Mouse (Mus musculus) forebrain, embryonic 13.5 days (tissue): ENCODE measurements at regions not wholly inside any gene's neighbourhood (a gene's known extent, or its start where the extent isn't known, plus 50 kb on each side); places are given as distances from the start of the nearest gene placed in this dataset.
"Not testable (repeated sequence)": the region's sequence is repeated elsewhere in the genome, so short reads cannot be mapped to it uniquely, and the experiment has no call there.

Experiments
- ATAC-seq: fragments of 200-750 bp; cut with Nextera tagmentation; 2 replicates; pipeline ENCODE4 v1.8.0; 2017
- H3K27ac ChIP-seq: fragments of 300-500 bp; sonication (generic); 2 replicates; pipeline ENCODE4 v1.5.1; 2015; ENCODE audit warnings: inconsistent platforms, mild to moderate bottlenecking, moderate library complexity
- H3K27me3 ChIP-seq: fragments of 300-500 bp; sonication (generic); 2 replicates; pipeline ENCODE4 v1.6.1; 2015; ENCODE audit warnings: mild to moderate bottlenecking, inconsistent platforms
- H3K36me3 ChIP-seq: fragments of 300-500 bp; sonication (generic); 2 replicates; pipeline ENCODE4 v1.6.1; 2015; ENCODE audit warnings: mild to moderate bottlenecking, inconsistent platforms; ENCODE audit not compliant: poor library complexity, severe bottlenecking
- H3K4me1 ChIP-seq: fragments of 300-500 bp; sonication (generic); 2 replicates; pipeline ENCODE4 v1.6.1; 2015; ENCODE audit warnings: inconsistent platforms
- H3K4me2 ChIP-seq: fragments of 300-500 bp; sonication (generic); 2 replicates; pipeline ENCODE4 v1.6.1; 2015; ENCODE audit warnings: inconsistent platforms, mild to moderate bottlenecking, moderate library complexity
- H3K4me3 ChIP-seq: fragments of 300-500 bp; sonication (generic); 2 replicates; pipeline ENCODE4 v1.5.1; 2015; ENCODE audit warnings: mild to moderate bottlenecking, inconsistent platforms
- H3K9ac ChIP-seq: fragments of 300-500 bp; sonication (generic); 2 replicates; pipeline ENCODE4 v1.6.1; 2015; ENCODE audit warnings: mild to moderate bottlenecking, inconsistent platforms
- H3K9me3 ChIP-seq: fragments of 300-500 bp; sonication (generic); replicated peaks from 2 replicates; pipeline ENCODE4 v1.6.1; 2016; ENCODE audit warnings: inconsistent platforms
- WGBS: fragments of 180-500 bp; shearing (Covaris S2); methylation state at CpG from one replicate; pipeline ENCODE4 v1.1.7; 2015; 5-methylcytosine and 5-hydroxymethylcytosine counted together

- no peak for ATAC-seq
- H3K4me2 ChIP-seq = no peak overlapping the region
- H3K4me3 ChIP-seq = no peak overlapping the region
- no peaks in the 10 kb centered on the region for H3K4me1 ChIP-seq
- H3K36me3 ChIP-seq = no peaks in the 10 kb centered on the region
- H3K27me3 ChIP-seq = no peaks in the 10 kb centered on the region
- H3K9ac ChIP-seq = no peak overlapping the region
- H3K9me3 ChIP-seq = no peaks in the 10 kb centered on the region
- WGBS = 92% methylated on average over 5 of the region's 5 CpGs
- H3K27ac ChIP-seq = no peak overlapping the region
These were observed 135.6 kb downstream of the Akr1d1 start for GRCm38 (mm10) chr6:37665576-37665975.

GRCm38 (mm10) chr6:37669407-37669806 lies 139.4 kb downstream of the Akr1d1 start:
- Histone ChIP-seq H3K9me3 (0 out of 2 replicates have a peak, but pooled peaks cover 4% of the 10 kb centered on the region), H3K4me2 (no peak overlapping the region), H3K27me3 (no peaks in the 10 kb centered on the region), H3K9ac (no peak overlapping the region), H3K36me3 (no peaks in the 10 kb centered on the region), H3K4me3 (no peak overlapping the region), H3K4me1 (no peaks in the 10 kb centered on the region), H3K27ac (no peak overlapping the region)
- no peak for ATAC-seq
- 61% methylated on average over 2 of the region's 2 CpGs for WGBS

- Histone ChIP-seq H3K27me3 (no peaks in the 10 kb centered on the region), H3K4me1 (no peaks in the 10 kb centered on the region), H3K27ac (no peak overlapping the region), H3K9me3 (0 out of 2 replicates have a peak, but pooled peaks cover 4% of the 10 kb centered on the region), H3K36me3 (no peaks in the 10 kb centered on the region), H3K9ac (no peak overlapping the region), H3K4me2 (no peak overlapping the region), H3K4me3 (no peak overlapping the region)
- WGBS = 85% methylated on average over 3 of the region's 3 CpGs
- no peak for ATAC-seq
These were observed 140.7 kb downstream of the Akr1d1 start for GRCm38 (mm10) chr6:37670701-37671100.

GRCm38 (mm10) chr6:37679871-37680270 lies 149.9 kb downstream of the Akr1d1 start:
- Histone ChIP-seq H3K4me2 (no peak overlapping the region), H3K36me3 (no peaks in the 10 kb centered on the region), H3K27me3 (no peaks in the 10 kb centered on the region), H3K9me3 (no peaks in the 10 kb centered on the region), H3K4me3 (no peak overlapping the region), H3K4me1 (no peaks in the 10 kb centered on the region), H3K27ac (no peak overlapping the region), H3K9ac (no peak overlapping the region)
- 82% methylated on average over 3 of the region's 3 CpGs for WGBS
- no peak for ATAC-seq

DNA sequence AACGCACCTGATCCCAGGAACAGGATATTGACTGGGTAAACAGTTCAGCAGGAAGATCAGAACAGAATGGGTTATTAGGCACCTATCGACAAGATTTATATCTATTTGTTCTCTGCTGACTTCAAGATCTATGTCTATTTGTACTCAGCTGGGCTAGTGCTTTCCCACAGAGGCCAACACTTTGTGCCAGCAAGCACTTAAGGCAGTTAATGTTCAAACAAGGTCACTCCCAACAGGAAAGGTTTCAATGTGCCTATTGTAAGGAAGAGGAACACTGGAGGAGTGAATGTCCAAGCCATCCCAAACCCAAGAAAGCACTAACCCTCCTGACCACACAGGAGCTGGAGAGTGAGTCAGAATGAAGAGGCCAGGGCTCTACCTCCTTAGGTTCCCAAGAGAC lies 151.4 kb downstream of the Akr1d1 start:
- not testable (repeated sequence) for ATAC-seq

GRCm38 (mm10) chr6:37686094-37686493 lies 156.1 kb downstream of the Akr1d1 start:
- Histone ChIP-seq H3K4me1 (no peaks in the 10 kb centered on the region), H3K9ac (no peak overlapping the region), H3K9me3 (no peaks in the 10 kb centered on the region), H3K27me3 (no peaks in the 10 kb centered on the region), H3K4me2 (no peak overlapping the region), H3K27ac (no peak overlapping the region), H3K4me3 (no peak overlapping the region), H3K36me3 (no peaks in the 10 kb centered on the region)
- ATAC-seq = no peak
- 94% methylated on average over 14 of the region's 14 CpGs for WGBS

More for the DNA sequence above, 151.4 kb downstream of the Akr1d1 start:
- not testable (repeated sequence) for H3K4me2 ChIP-seq, H3K4me3 ChIP-seq, H3K9me3 ChIP-seq, H3K4me1 ChIP-seq, H3K9ac ChIP-seq, H3K36me3 ChIP-seq, H3K27ac ChIP-seq, H3K27me3 ChIP-seq
- 91% methylated on average over 2 of the region's 2 CpGs for WGBS

- Histone ChIP-seq H3K27ac (no peak overlapping the region), H3K27me3 (no peaks in the 10 kb centered on the region), H3K4me2 (no peak overlapping the region), H3K9ac (no peak overlapping the region), H3K36me3 (no peaks in the 10 kb centered on the region), H3K4me1 (no peaks in the 10 kb centered on the region), H3K9me3 (no peaks in the 10 kb centered on the region), H3K4me3 (no peak overlapping the region)
- 39% methylated on average over 1 of the region's 1 CpGs for WGBS
- ATAC-seq = no peak
These were observed 159.1 kb downstream of the Akr1d1 start for GRCm38 (mm10) chr6:37688866-37689617.

- Histone ChIP-seq H3K27ac (no peak overlapping the region), H3K36me3 (no peaks in the 10 kb centered on the region), H3K4me2 (no peak overlapping the region), H3K4me1 (no peaks in the 10 kb centered on the region), H3K4me3 (no peak overlapping the region), H3K9me3 (no peaks in the 10 kb centered on the region), H3K27me3 (no peaks in the 10 kb centered on the region), H3K9ac (no peak overlapping the region)
- no peak for ATAC-seq
These were observed 159.7 kb downstream of the Akr1d1 start for GRCm38 (mm10) chr6:37689696-37690095.

DNA sequence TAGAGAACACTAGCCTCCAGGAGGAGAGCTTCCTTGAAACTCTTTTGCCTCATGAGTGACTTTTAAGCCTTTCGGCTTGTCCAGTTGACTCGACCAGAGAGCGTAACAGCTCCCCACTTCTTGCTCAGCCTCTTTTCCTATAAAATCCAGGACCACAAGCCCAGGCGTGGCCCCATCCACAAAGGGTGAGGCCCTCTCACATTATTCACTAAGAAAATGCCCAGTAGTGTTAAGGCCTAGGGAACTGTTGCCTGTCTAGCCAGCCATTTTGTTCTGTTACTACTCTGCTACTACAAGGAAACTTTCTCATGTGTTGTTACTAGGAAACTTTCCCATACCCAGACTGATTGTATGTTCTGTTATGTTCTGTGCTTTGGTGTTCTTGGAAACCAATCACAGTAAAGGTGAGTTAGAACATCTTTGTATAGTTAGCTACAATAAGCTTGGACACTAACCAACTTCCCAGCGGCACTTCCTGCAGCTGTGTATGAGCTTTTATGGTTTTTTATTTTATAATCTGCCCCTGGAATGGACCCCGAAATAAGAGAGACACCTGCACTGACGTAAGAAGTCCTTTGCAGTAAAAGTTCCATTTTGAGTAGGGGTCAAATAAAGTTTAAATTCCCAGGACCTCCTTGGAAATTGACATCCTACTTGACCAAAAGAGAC lies 162.1 kb downstream of the Akr1d1 start:
- WGBS = 94% methylated on average over 7 of the region's 7 CpGs
- Histone ChIP-seq H3K9ac (no peak overlapping the region), H3K4me2 (no peak overlapping the region), H3K36me3 (no peaks in the 10 kb centered on the region), H3K27ac (no peak overlapping the region), H3K4me3 (no peak overlapping the region), H3K4me1 (no peaks in the 10 kb centered on the region), H3K27me3 (no peaks in the 10 kb centered on the region), H3K9me3 (no peaks in the 10 kb centered on the region)
- no peak for ATAC-seq

DNA sequence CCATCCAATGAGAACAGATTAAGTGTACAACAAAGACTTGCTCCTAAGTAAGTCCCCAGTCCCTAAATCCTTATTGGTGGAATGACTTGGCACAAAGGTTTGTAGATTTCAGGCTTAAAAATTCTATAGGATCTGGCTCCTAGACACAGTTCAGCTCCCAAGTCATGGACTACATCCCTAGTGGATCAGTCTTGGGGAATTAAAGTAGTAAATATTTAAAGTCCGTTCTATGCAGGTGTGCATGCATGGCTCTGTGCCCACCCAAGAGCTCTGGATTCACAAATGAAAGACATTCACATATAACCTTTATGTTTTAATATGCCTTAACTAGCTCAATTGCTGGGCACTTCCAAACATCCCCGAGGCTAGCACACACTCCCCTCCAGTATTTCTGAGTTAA lies 162.8 kb downstream of the Akr1d1 start:
- WGBS = 87% methylated on average over 2 of the region's 2 CpGs
- no peaks in the 10 kb centered on the region for H3K4me1 ChIP-seq
- H3K4me3 ChIP-seq = no peak overlapping the region
- H3K27me3 ChIP-seq = no peaks in the 10 kb centered on the region
- no peak overlapping the region for H3K9ac ChIP-seq
- ATAC-seq = no peak
- H3K4me2 ChIP-seq = no peak overlapping the region
- no peaks in the 10 kb centered on the region for H3K36me3 ChIP-seq
- no peak overlapping the region for H3K27ac ChIP-seq
- no peaks in the 10 kb centered on the region for H3K9me3 ChIP-seq

GRCm38 (mm10) chr6:37696074-37696473 lies 166.1 kb downstream of the Akr1d1 start:
- Histone ChIP-seq H3K4me2 (no peak overlapping the region), H3K9ac (no peak overlapping the region), H3K4me1 (no peaks in the 10 kb centered on the region), H3K27ac (no peak overlapping the region), H3K36me3 (no peaks in the 10 kb centered on the region), H3K4me3 (no peak overlapping the region), H3K9me3 (no peaks in the 10 kb centered on the region), H3K27me3 (no peaks in the 10 kb centered on the region)
- no peak for ATAC-seq

DNA sequence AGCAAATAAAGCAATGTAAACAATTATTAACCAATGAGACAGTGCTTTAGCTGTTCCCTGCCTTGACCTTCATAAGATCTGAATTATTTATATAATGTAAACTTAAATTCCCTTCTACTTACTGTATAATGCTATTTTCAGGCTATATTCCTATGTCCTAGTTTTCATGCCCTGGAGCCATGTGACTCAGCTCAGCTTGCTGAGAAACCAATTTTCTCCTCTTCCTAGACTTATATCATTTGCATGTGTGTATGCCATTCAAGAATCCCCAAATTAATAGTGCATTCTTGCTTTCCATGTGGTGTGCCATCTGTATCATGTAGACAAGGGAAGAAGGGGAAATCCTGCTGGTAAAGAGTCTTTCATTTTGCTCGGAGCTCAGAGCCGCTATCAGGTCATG lies 166.7 kb upstream of the Trim24 start:
- Histone ChIP-seq H3K27ac (no peak overlapping the region), H3K4me1 (no peaks in the 10 kb centered on the region), H3K36me3 (no peaks in the 10 kb centered on the region), H3K27me3 (no peaks in the 10 kb centered on the region), H3K9ac (no peak overlapping the region), H3K4me2 (no peak overlapping the region), H3K4me3 (no peak overlapping the region), H3K9me3 (no peaks in the 10 kb centered on the region)
- WGBS = 91% methylated on average over 2 of the region's 2 CpGs
- no peak for ATAC-seq

GRCm38 (mm10) chr6:37705733-37706145 lies 164.9 kb upstream of the Trim24 start:
- H3K4me3 ChIP-seq = no peak overlapping the region
- no peak for ATAC-seq
- H3K27me3 ChIP-seq = no peaks in the 10 kb centered on the region
- 94% methylated on average over 1 of the region's 1 CpGs for WGBS
- H3K36me3 ChIP-seq = no peaks in the 10 kb centered on the region
- no peaks in the 10 kb centered on the region for H3K9me3 ChIP-seq
- H3K27ac ChIP-seq = no peak overlapping the region
- H3K4me1 ChIP-seq = no peaks in the 10 kb centered on the region
- no peak overlapping the region for H3K4me2 ChIP-seq
- no peak overlapping the region for H3K9ac ChIP-seq
